In genomic region chr15:100729281-100729985, GRCm38 (mm10) we compare ENCODE assay signal across 8 mouse cellular contexts. TPM values are rescaled to one million over a fixed set of nuclear protein-coding genes. Genes with fewer than 3 reads are reported as not detected.
A peak's percentile ranks its signal among the peaks of the same experiment; 100 is the strongest.
DNase-seq lines count a peak whose midpoint lies in the region; ATAC-seq and TF ChIP-seq lines count a peak whose summit lies in the region.

Gene Galnt6 (minus strand): TSS chr15:100729376.

- 5% methylated on average over 40 of the region's 57 CpGs for WGBS in hindbrain, embryonic 11.5 days
- WGBS in liver, postnatal 0 days (ENCODE audit: insufficient replicate concordance), result 11% methylated on average over 49 of the region's 57 CpGs
- 4% methylated on average over 56 of the region's 57 CpGs for WGBS in neural tube, embryonic 12.5 days

- no peak for TF ChIP-seq CTCF in layer of hippocampus, adult 2 months (conservative IDR thresholded peaks at IDR 0.05)
- no peak for TF ChIP-seq CTCF in brain, embryonic 14.5 days (IDR thresholded peaks at IDR 0.05; ENCODE audit: borderline replicate concordance, extremely low read depth, insufficient read depth, insufficient read length)
- no peak for TF ChIP-seq CTCF in liver, postnatal 0 days (IDR thresholded peaks at IDR 0.05; ENCODE audit: low read depth)

- peak within 1 kb of the TSS; percentile 38 for H3K4me3 ChIP-seq in layer of hippocampus, adult 2 months
- peak within 1 kb of the TSS; percentile 33 for H3K4me3 ChIP-seq in hindbrain, embryonic 11.5 days (ENCODE audit: low read depth, low read length)
- H3K4me3 ChIP-seq in liver, postnatal 0 days (ENCODE audit: low read depth, low read length), result peak within 1 kb of the TSS; percentile 43
- H3K4me3 ChIP-seq in neural tube, embryonic 12.5 days, result peak within 1 kb of the TSS; percentile 34

- H3K4me1 ChIP-seq in hindbrain, embryonic 11.5 days (replicated peaks; ENCODE audit: control insufficient read depth, insufficient read depth, low read length), result no peaks in the 10 kb centered on the region
- H3K4me1 ChIP-seq in liver, postnatal 0 days (ENCODE audit: insufficient read depth), result peaks cover 10% of the 10 kb centered on the region
- peaks cover 10% of the 10 kb centered on the region for H3K4me1 ChIP-seq in neural tube, embryonic 12.5 days

- TF ChIP-seq POLR2A in brain, embryonic 14.5 days (IDR thresholded peaks at IDR 0.05; ENCODE audit: borderline replicate concordance, extremely low read depth, insufficient read depth, insufficient read length, poor library complexity, severe bottlenecking), result no peak

- no peaks in the 10 kb centered on the region for H3K9me3 ChIP-seq in hindbrain, embryonic 11.5 days (ENCODE audit: control insufficient read depth, low read length)
- no peaks in the 10 kb centered on the region for H3K9me3 ChIP-seq in liver, postnatal 0 days (ENCODE audit: low read length)
- H3K9me3 ChIP-seq in neural tube, embryonic 12.5 days, result no peaks in the 10 kb centered on the region

- H3K9ac ChIP-seq in hindbrain, embryonic 11.5 days (ENCODE audit: low read depth, low read length), result 0 out of 2 replicates have a peak within 1 kb of the TSS, but pooled peaks have one; percentile 0
- peak within 1 kb of the TSS; percentile 39; the same call in 1 of the 2 replicates for H3K9ac ChIP-seq in liver, postnatal 0 days (replicated peaks)
- peak within 1 kb of the TSS; percentile 29 for H3K9ac ChIP-seq in neural tube, embryonic 12.5 days

- H3K27me3 ChIP-seq in hindbrain, embryonic 11.5 days (ENCODE audit: control insufficient read depth, insufficient read depth, low read length), result peaks cover 36% of the 10 kb centered on the region
- H3K27me3 ChIP-seq in liver, postnatal 0 days (ENCODE audit: insufficient read depth, low read length), result peaks cover 33% of the 10 kb centered on the region
- H3K27me3 ChIP-seq in neural tube, embryonic 12.5 days (replicated peaks), result peaks cover 46% of the 10 kb centered on the region

- TF ChIP-seq EP300 in liver, postnatal 0 days (IDR thresholded peaks at IDR 0.05; ENCODE audit: low read depth), result no peak

- H3K36me3 ChIP-seq in hindbrain, embryonic 11.5 days (ENCODE audit: control insufficient read depth, insufficient read depth, low read length), result no peaks in the 10 kb centered on the region
- H3K36me3 ChIP-seq in liver, postnatal 0 days (replicated peaks; ENCODE audit: insufficient read depth, low read length), result no peaks in the 10 kb centered on the region
- no peaks in the 10 kb centered on the region for H3K36me3 ChIP-seq in neural tube, embryonic 12.5 days

- ATAC-seq in hindbrain, embryonic 11.5 days (ENCODE audit: low FRiP score), result no peak
- peak; percentile 41 for ATAC-seq in liver, postnatal 0 days
- 0 out of 2 replicates have a peak, but pooled peaks have one; percentile 13 for ATAC-seq in neural tube, embryonic 12.5 days (ENCODE audit: low FRiP score, low read depth)

- DNase-seq in layer of hippocampus, adult 2 months (ENCODE audit: low spot score in 2 of 2), result no peak
- no peak for DNase-seq in layer of hippocampus, postnatal 10 days (ENCODE audit: low spot score in 2 of 2)
- DNase-seq in brain, embryonic 14.5 days (ENCODE audit: low read depth), result peak; percentile 26
- peak; percentile 54 for DNase-seq in hindbrain, embryonic 11.5 days (ENCODE audit: low spot score)
- DNase-seq in liver, postnatal 0 days, result peak; percentile 74
- peak; percentile 75 to 85 for DNase-seq in thymus, postnatal 36 days
- no peak for DNase-seq in right cerebral cortex, postnatal 14 days

- H3K4me2 ChIP-seq in hindbrain, embryonic 11.5 days (replicated peaks; ENCODE audit: low read depth, low read length), result peak within 1 kb of the TSS; percentile 54
- peak within 1 kb of the TSS; percentile 70 for H3K4me2 ChIP-seq in liver, postnatal 0 days (ENCODE audit: low read depth, low read length)
- H3K4me2 ChIP-seq in neural tube, embryonic 12.5 days (replicated peaks), result peak within 1 kb of the TSS; percentile 69

- H3K27ac ChIP-seq in layer of hippocampus, adult 2 months, result peak within 1 kb of the TSS; percentile 70; the same call in 1 of the 2 replicates
- no peak within 1 kb of the TSS for H3K27ac ChIP-seq in hindbrain, embryonic 11.5 days (ENCODE audit: low read depth, low read length)
- no peak within 1 kb of the TSS for H3K27ac ChIP-seq in liver, postnatal 0 days (ENCODE audit: low read depth)
- H3K27ac ChIP-seq in neural tube, embryonic 12.5 days, result no peak within 1 kb of the TSS

RNA-seq across cellular contexts. Expression of gene Galnt6, which starts in this region (rescaled TPM):
- 1 to 10 TPM; 5.6 to 7.0 TPM for total RNA-seq in layer of hippocampus, adult 2 months (2021)
- total RNA-seq in layer of hippocampus, postnatal 10 days (2021), result under 1 TPM; 0.49 to 0.87 TPM
- polyA plus RNA-seq in brain, embryonic 14.5 days (2012; rRNA removed), result 0.09 and 0.22 TPM in 2 replicates
- polyA plus RNA-seq in hindbrain, embryonic 11.5 days (2014; fragmentation: Nextera tagmentation; extraction: Ambion mirVana), result 0.14 and 0.15 TPM in 2 replicates
- 1.3 and 1.6 TPM in 2 replicates for polyA plus RNA-seq in liver, postnatal 0 days (2015; fragmentation: Nextera tagmentation; extraction: Ambion mirVana)
- polyA plus RNA-seq in neural tube, embryonic 12.5 days (2016; fragmentation: Nextera tagmentation; extraction: Ambion mirVana), result 0.15 and 0.37 TPM in 2 replicates

Comparison
In these comparisons a context has a peak if more than half of its experiments do, and no peak if none do; other contexts are left out.
1. Peak in DNase-seq in brain, embryonic 14.5 days; RNA of the gene not detected or under 1 TPM.
2. Peak in DNase-seq, H3K4me3 ChIP-seq, H3K9ac ChIP-seq and H3K4me2 ChIP-seq in hindbrain, embryonic 11.5 days; RNA of the gene not detected or under 1 TPM.
3. Peak in ATAC-seq, H3K4me3 ChIP-seq, H3K9ac ChIP-seq and H3K4me2 ChIP-seq in neural tube, embryonic 12.5 days; RNA of the gene not detected or under 1 TPM.
4. DNase-seq: peak in liver, postnatal 0 days (single experiment) and thymus, postnatal 36 days (2 of 2); none in layer of hippocampus, adult 2 months (0 of 2), layer of hippocampus, postnatal 10 days (0 of 2) and right cerebral cortex, postnatal 14 days (single experiment).
5. Peak in every context shown above with its lines, with median percentiles within 50 percentile points of each other: H3K4me3 ChIP-seq, H3K4me2 ChIP-seq and H3K9ac ChIP-seq.